Mouse (Mus musculus) liver, embryonic 14.5 days (tissue): ENCODE data around the gene Henmt1. TPM values are rescaled to one million over a fixed set of nuclear protein-coding genes. Genes with fewer than 3 reads are reported as not detected.

Experiments
- ATAC-seq: fragments of 200-750 bp; cut with Nextera tagmentation; 2 replicates; pipeline ENCODE4 v1.8.0; 2017; ENCODE audit warnings: moderate number of reproducible peaks, mild to moderate bottlenecking, moderate library complexity; ENCODE audit not compliant: insufficient read depth
- DNase-seq, 3 experiments: peaks; one replicate each; pipeline ENCODE4 v3.0.0-alpha.2; 2012 to 2013; ENCODE audit warnings: low read depth in 3 of 3, low spot score in 3 of 3
- H3K27ac ChIP-seq: fragments of 300-500 bp; sonication (generic); 2 replicates; pipeline ENCODE4 v1.5.1; 2014; ENCODE audit warnings: moderate library complexity, mild to moderate bottlenecking, control low read depth, inconsistent platforms
- H3K27me3 ChIP-seq: fragments of 300-500 bp; sonication (generic); 2 replicates; pipeline ENCODE4 v1.6.1; 2014; ENCODE audit warnings: mild to moderate bottlenecking, low read length, moderate library complexity; ENCODE audit not compliant: control insufficient read depth, insufficient read depth
- H3K36me3 ChIP-seq: fragments of 300-500 bp; sonication (generic); replicated peaks from 2 replicates; pipeline ENCODE4 v1.6.1; 2014; ENCODE audit warnings: low read depth; ENCODE audit not compliant: control insufficient read depth, insufficient read depth
- H3K4me1 ChIP-seq, 2 experiments: fragments of 200-500 bp in 1 of 2; fragments of 300-500 bp in 1 of 2; sonication (generic) in 1 of 2; replicated peaks; 2 replicates each; pipeline ENCODE4 v1.6.1; 2012 to 2014; ENCODE audit warnings: antibody characterized with exemption in 1 of 2, inconsistent platforms in 1 of 2, low read length in 1 of 2; ENCODE audit not compliant: control insufficient read depth in 2 of 2, insufficient read depth in 2 of 2
- H3K4me2 ChIP-seq: fragments of 300-500 bp; sonication (generic); 2 replicates; pipeline ENCODE4 v1.6.1; 2014; ENCODE audit warnings: low read depth, mild to moderate bottlenecking, control low read depth, moderate library complexity
- H3K4me3 ChIP-seq, 2 experiments: fragments of 200-500 bp in 1 of 2; fragments of 300-500 bp in 1 of 2; sonication (generic) in 1 of 2; 2 replicates each; pipeline ENCODE4 v1.5.1; 2012 to 2014; ENCODE audit warnings: low read depth in 2 of 2, low read length in 2 of 2, mild to moderate bottlenecking in 2 of 2, control low read depth in 1 of 2, inconsistent platforms in 1 of 2, moderate library complexity in 1 of 2; ENCODE audit not compliant: insufficient read depth in 1 of 2
- H3K9ac ChIP-seq: fragments of 300-500 bp; sonication (generic); replicated peaks from 2 replicates; pipeline ENCODE4 v1.6.1; 2014; ENCODE audit warnings: mild to moderate bottlenecking, control low read depth, moderate library complexity
- H3K9me3 ChIP-seq: fragments of 300-500 bp; sonication (generic); 2 replicates; pipeline ENCODE4 v1.6.1; 2016; ENCODE audit warnings: low read length, mixed read lengths; ENCODE audit not compliant: control insufficient read depth
- CTCF ChIP-seq: IDR thresholded peaks from 2 replicates; pipeline ENCODE4 v1.5.1; 2016; ENCODE audit warnings: antibody characterized with exemption, low read depth, control low read depth
- EP300 ChIP-seq: IDR thresholded peaks from 2 replicates; pipeline ENCODE4 v1.6.1; 2016; ENCODE audit warnings: antibody characterized with exemption, low read depth
- WGBS: fragments of 180-500 bp; shearing (Covaris S2); extraction: QIAGEN DNeasy Blood & Tissue Kit; methylation state at CpG from one replicate; pipeline ENCODE4 v1.1.7; 2014; ENCODE audit not compliant: insufficient replicate concordance; 5-methylcytosine and 5-hydroxymethylcytosine counted together
- polyA plus RNA-seq, 2 experiments: library from polyadenylated mRNA; depleted of rRNA in 1 of 2; stranded (reverse) in 1 of 2; unstranded in 1 of 2; fragments of >200 nt; fragmentation: Nextera tagmentation in 1 of 2; extraction: Ambion mirVana in 1 of 2; gene quantifications; 2 replicates each; pipeline versions ENCODE4 v1.2.1 to v1.2.3; 2012 to 2014

Gene Henmt1
- polyA plus RNA-seq, 2 experiments, result 0.03 TPM; not detected in 1

DNA sequence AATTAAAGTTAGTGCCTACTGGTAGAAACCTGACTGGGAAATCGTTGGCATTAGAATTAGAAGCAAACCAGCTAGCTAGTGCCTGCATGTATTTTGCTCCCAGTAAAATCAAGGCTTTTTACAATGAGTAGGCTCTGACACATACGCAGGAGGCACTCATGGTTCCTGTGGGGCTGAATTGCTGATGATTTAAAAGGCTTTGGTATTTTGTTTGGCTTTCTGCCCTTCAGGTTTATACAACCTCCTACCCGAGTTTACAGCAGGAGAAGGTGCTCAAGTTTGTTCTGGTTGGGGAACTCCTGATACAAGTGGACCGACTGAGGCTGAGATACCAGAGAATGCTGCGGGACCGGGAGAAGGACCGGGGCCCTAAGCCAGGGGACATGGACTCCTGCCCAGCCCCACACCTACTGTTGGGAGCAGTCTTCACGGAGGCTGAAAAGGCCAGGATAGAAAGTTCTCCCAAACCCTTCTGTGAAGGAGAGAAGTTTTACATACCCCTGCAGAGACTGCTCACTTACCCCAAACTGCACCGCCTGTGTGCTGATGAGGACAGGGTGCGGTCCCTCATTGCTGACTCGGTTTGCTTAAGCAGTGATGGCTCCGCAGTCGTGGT, 20.1 kb downstream of the Henmt1 start:
- no peak overlapping the region for H3K4me3 ChIP-seq
- no peak for TF ChIP-seq CTCF
- no peak for TF ChIP-seq EP300
- no peak for DNase-seq
- no peak overlapping the region for H3K9ac ChIP-seq
- no peak for ATAC-seq
- no peaks in the 10 kb centered on the region for H3K9me3 ChIP-seq
- no peaks in the 10 kb centered on the region for H3K36me3 ChIP-seq
- H3K4me2 ChIP-seq, result no peak overlapping the region
- no peak overlapping the region for H3K27ac ChIP-seq
- WGBS, result 69% methylated on average over 13 of the region's 13 CpGs
- H3K27me3 ChIP-seq, result no peaks in the 10 kb centered on the region
- peaks cover 0 to 3% of the 10 kb centered on the region in 2 experiments; a peak in 2 of 4 replicates for H3K4me1 ChIP-seq

DNA sequence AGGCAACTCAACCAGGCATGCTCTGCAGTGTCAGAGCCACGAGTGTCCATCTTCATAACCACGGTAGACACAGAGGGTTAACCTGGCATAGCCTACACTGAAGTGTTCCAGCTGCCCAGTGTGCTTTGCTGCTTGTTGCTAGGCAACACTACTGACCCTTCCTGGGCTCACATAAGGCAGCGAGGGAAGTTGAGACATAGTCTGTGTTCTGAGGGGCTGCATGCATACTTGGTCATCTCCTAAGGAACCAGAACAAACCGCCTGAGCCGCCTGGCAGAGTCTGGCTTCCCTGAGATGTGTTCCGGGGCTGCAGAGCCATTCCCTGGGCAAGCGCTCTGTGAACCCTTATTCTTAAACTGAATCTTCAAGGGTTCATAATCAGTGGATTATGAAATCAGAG, 21.6 kb downstream of the Henmt1 start:
- ATAC-seq (no peak), DNase-seq (no peak)
- Histone ChIP-seq H3K4me1 (peaks cover 0 to 3% of the 10 kb centered on the region in 2 experiments; a peak in 2 of 4 replicates), H3K27me3 (no peaks in the 10 kb centered on the region), H3K9ac (no peak overlapping the region), H3K9me3 (no peaks in the 10 kb centered on the region), H3K4me2 (no peak overlapping the region), H3K36me3 (no peaks in the 10 kb centered on the region), H3K4me3 (no peak overlapping the region), H3K27ac (no peak overlapping the region)
- 54% methylated on average over 7 of the region's 7 CpGs for WGBS
- no peak for TF ChIP-seq CTCF
- no peak for TF ChIP-seq EP300

DNA sequence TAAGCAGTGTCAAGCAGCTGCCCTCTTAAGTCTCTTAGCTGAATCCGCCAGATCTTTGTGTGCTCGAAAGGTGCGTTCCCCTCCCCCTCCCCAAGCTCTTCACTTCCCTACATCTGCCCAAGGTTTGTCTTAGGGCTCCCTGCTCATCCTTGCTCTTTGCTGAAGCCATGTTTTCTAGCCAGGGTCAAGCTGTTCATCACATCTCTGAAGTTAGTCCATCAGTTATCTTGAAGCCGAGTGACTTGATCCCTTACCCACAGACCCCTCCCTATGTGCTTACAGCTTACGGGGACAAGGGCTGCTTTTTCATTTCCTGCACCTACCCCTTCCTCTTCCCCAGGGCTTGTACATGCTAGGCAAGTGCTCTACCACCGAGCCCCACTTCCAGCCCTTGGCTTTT, 22.0 kb downstream of the Henmt1 start:
- DNase-seq, result no peak
- no peak for TF ChIP-seq EP300
- 35% methylated on average over 6 of the region's 6 CpGs for WGBS
- Histone ChIP-seq H3K9me3 (no peaks in the 10 kb centered on the region), H3K4me2 (no peak overlapping the region), H3K36me3 (no peaks in the 10 kb centered on the region), H3K9ac (no peak overlapping the region), H3K27ac (no peak overlapping the region), H3K4me1 (peaks cover 0 to 3% of the 10 kb centered on the region in 2 experiments; a peak in 2 of 4 replicates), H3K27me3 (no peaks in the 10 kb centered on the region), H3K4me3 (no peak overlapping the region)
- ATAC-seq, result no peak

DNA sequence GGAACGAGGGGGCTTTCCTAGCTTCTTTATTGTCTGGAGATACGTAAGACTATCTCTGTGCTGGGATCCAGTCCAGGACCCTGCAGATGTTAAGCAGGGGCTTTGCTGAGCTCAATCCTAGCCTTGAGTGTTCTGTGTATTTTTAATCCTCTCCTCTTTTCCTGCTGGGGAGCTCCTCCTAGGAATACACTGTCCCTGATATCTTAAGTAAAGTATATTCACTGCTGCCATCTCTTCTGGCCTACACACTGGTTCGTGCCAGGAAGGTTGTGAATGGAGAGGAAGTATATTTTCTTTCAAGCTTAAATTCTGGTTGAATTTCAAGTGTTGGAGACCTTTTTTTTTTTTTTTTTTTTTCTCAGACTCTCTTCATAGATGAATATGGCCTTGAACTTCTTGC, 23.6 kb downstream of the Henmt1 start:
- Histone ChIP-seq H3K4me2 (no peak overlapping the region), H3K9ac (no peak overlapping the region), H3K4me1 (peaks cover 0 to 7% of the 10 kb centered on the region in 2 experiments; a peak in 2 of 4 replicates), H3K27me3 (no peaks in the 10 kb centered on the region), H3K36me3 (no peaks in the 10 kb centered on the region), H3K27ac (no peak overlapping the region), H3K9me3 (no peaks in the 10 kb centered on the region), H3K4me3 (no peak overlapping the region)
- no peak for TF ChIP-seq EP300
- TF ChIP-seq CTCF, result no peak
- DNase-seq (no peak), ATAC-seq (no peak)
- 68% methylated on average over 3 of the region's 3 CpGs for WGBS

DNA sequence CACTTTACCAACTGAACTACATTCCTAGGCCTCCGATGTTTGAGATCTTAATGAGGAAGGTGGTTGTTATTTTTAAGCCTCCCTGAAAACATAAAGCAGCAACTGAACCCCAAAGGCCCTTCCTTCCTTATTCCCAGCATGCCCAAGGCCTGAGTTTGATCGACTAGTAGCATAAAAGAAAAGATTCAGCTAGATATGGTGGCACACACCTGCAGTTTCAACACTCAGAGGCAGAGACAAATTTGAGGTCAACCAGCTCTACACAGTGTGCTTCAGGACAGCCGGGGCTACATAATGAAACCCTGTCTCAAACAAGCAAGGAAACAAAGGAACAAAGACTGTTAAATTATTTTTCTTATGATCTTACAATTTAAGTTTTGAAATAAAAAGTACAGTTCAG, 24.1 kb downstream of the Henmt1 start:
- no peak for DNase-seq
- H3K9me3 ChIP-seq, result no peaks in the 10 kb centered on the region

More for the DNA sequence above, 24.1 kb downstream of the Henmt1 start:
- Histone ChIP-seq H3K4me2 (no peak overlapping the region), H3K36me3 (no peaks in the 10 kb centered on the region), H3K4me1 (peaks cover 0 to 7% of the 10 kb centered on the region in 2 experiments; a peak in 2 of 4 replicates), H3K27me3 (no peaks in the 10 kb centered on the region), H3K4me3 (no peak overlapping the region), H3K9ac (no peak overlapping the region), H3K27ac (no peak overlapping the region)
- WGBS, result 48% methylated on average over 3 of the region's 3 CpGs
- ATAC-seq, result no peak
- TF ChIP-seq EP300, result no peak
